Mouse (Mus musculus): ENCODE measurements around the gene Jarid2. TPM values are rescaled to one million over a fixed set of nuclear protein-coding genes. Genes with fewer than 3 reads are reported as not detected.

Jarid2 gene
- polyA plus RNA-seq, 1 experiment, result 9.6 TPM

GRCm38 (mm10) chr13:44955781-44956180 is 226.5 kb downstream of the Jarid2 start:
- Histone ChIP-seq H3K4me1 (ENCODE audit: control insufficient read depth, insufficient read depth, insufficient read length, low read length) (no peaks in the 10 kb centered on the region), H3K27ac (replicated peaks; ENCODE audit: low read depth, low read length) (no peak overlapping the region), H3K4me3 (ENCODE audit: insufficient read depth, low read depth, low read length) (no peak overlapping the region)

- no peak overlapping the region for H3K27ac ChIP-seq (replicated peaks; ENCODE audit: low read depth, low read length)
- no peak overlapping the region for H3K4me3 ChIP-seq (ENCODE audit: insufficient read depth, low read depth, low read length)
- H3K4me1 ChIP-seq (ENCODE audit: control insufficient read depth, insufficient read depth, insufficient read length, low read length), result peaks cover 3% of the 10 kb centered on the region; the same call in 1 of the 2 replicates
These were observed 227.8 kb downstream of the Jarid2 start for GRCm38 (mm10) chr13:44957049-44957448.

- Histone ChIP-seq H3K27ac (replicated peaks; ENCODE audit: low read depth, low read length) (no peak overlapping the region), H3K4me1 (ENCODE audit: control insufficient read depth, insufficient read depth, insufficient read length, low read length) (peaks cover 3% of the 10 kb centered on the region; the same call in 1 of the 2 replicates), H3K4me3 (ENCODE audit: insufficient read depth, low read depth, low read length) (no peak overlapping the region)
These were observed 231.4 kb downstream of the Jarid2 start for GRCm38 (mm10) chr13:44960542-44961291.

Data from brown adipose tissue, adult 24 weeks (tissue).